Mouse (Mus musculus) testis, adult 2 months (tissue): ENCODE measurements around the gene Coasy. TPM values are rescaled to one million over a fixed set of nuclear protein-coding genes. Genes with fewer than 3 reads are reported as not detected.
A peak's percentile ranks its signal among the peaks of the same experiment; 100 is the strongest.

ENCODE experiments used
- H3K27ac ChIP-seq: fragments of 200-500 bp; 2 replicates; pipeline ENCODE4 v1.5.1; 2012; ENCODE audit warnings: low read depth, low read length; ENCODE audit not compliant: control insufficient read depth, insufficient read depth
- H3K27me3 ChIP-seq: fragments of 200-500 bp; 2 replicates; pipeline ENCODE4 v1.6.1; 2012; ENCODE audit warnings: mild to moderate bottlenecking, low read length, moderate library complexity; ENCODE audit not compliant: control insufficient read depth, insufficient read depth
- H3K36me3 ChIP-seq: fragments of 200-500 bp; 2 replicates; pipeline ENCODE4 v1.6.1; 2012; ENCODE audit warnings: mild to moderate bottlenecking, low read length; ENCODE audit not compliant: control insufficient read depth, insufficient read depth
- H3K4me1 ChIP-seq: fragments of 200-500 bp; 2 replicates; pipeline ENCODE4 v1.6.1; 2012; ENCODE audit warnings: low read length; ENCODE audit not compliant: control insufficient read depth, insufficient read depth
- H3K4me3 ChIP-seq: fragments of 200-500 bp; 2 replicates; pipeline ENCODE4 v1.5.1; 2012; ENCODE audit warnings: low read depth, mild to moderate bottlenecking, low read length, moderate library complexity, mixed read lengths; ENCODE audit not compliant: control insufficient read depth
- CTCF ChIP-seq: fragments of 200-500 bp; IDR thresholded peaks from 2 replicates; pipeline ENCODE4 v1.5.1; 2012; ENCODE audit warnings: low read depth, mild to moderate bottlenecking, inconsistent platforms, low read length, moderate library complexity; ENCODE audit not compliant: control insufficient read depth, insufficient read depth, insufficient replicate concordance
- POLR2A ChIP-seq: fragments of 200-500 bp; IDR thresholded peaks from 2 replicates; pipeline ENCODE4 v1.6.1; 2012; ENCODE audit warnings: low read depth, mild to moderate bottlenecking, inconsistent platforms, low read length, moderate library complexity; ENCODE audit not compliant: control insufficient read depth
- polyA plus RNA-seq: library from polyadenylated mRNA; depleted of rRNA; stranded (reverse); fragments of >200 nt; gene quantifications from 2 replicates; pipeline ENCODE4 v1.2.3, GENCODE M21; 2012

The Coasy gene
- polyA plus RNA-seq, 1 experiment: 21.0 TPM

- no peak for TF ChIP-seq POLR2A
- TF ChIP-seq CTCF: no peak
- peaks cover 2% of the 10 kb centered on the region; the same call in 1 of the 2 replicates for H3K36me3 ChIP-seq
- H3K27me3 ChIP-seq: no peaks in the 10 kb centered on the region
- no peak overlapping the region for H3K4me3 ChIP-seq
- no peaks in the 10 kb centered on the region for H3K4me1 ChIP-seq
- H3K27ac ChIP-seq: no peak overlapping the region
Measured at GRCm38 (mm10) chr11:101047502-101047901, 34.9 kb upstream of the Coasy start.

- no peaks in the 10 kb centered on the region; the same call in 1 of the 2 replicates for H3K36me3 ChIP-seq
- H3K4me3 ChIP-seq: no peak overlapping the region
- TF ChIP-seq CTCF (no peak), POLR2A (no peak)
- no peaks in the 10 kb centered on the region for H3K4me1 ChIP-seq
- no peak overlapping the region for H3K27ac ChIP-seq
- no peaks in the 10 kb centered on the region for H3K27me3 ChIP-seq
Measured at GRCm38 (mm10) chr11:101050359-101050758, 32.0 kb upstream of the Coasy start.

GRCm38 (mm10) chr11:101051051-101051493, 31.3 kb upstream of the Coasy start:
- Histone ChIP-seq H3K36me3 (no peaks in the 10 kb centered on the region; the same call in 1 of the 2 replicates), H3K27me3 (no peaks in the 10 kb centered on the region), H3K27ac (no peak overlapping the region), H3K4me3 (no peak overlapping the region), H3K4me1 (no peaks in the 10 kb centered on the region)
- TF ChIP-seq CTCF: no peak
- TF ChIP-seq POLR2A: no peak

GRCm38 (mm10) chr11:101051617-101052016, 30.7 kb upstream of the Coasy start:
- H3K36me3 ChIP-seq: no peaks in the 10 kb centered on the region
- TF ChIP-seq CTCF: no peak
- TF ChIP-seq POLR2A: no peak
- H3K27ac ChIP-seq: no peak overlapping the region
- peaks cover 1% of the 10 kb centered on the region for H3K4me1 ChIP-seq
- no peak overlapping the region for H3K4me3 ChIP-seq
- no peaks in the 10 kb centered on the region for H3K27me3 ChIP-seq

- H3K4me1 ChIP-seq: peaks cover 3% of the 10 kb centered on the region
- H3K27me3 ChIP-seq: no peaks in the 10 kb centered on the region
- peak overlapping the region; percentile 16; the same call in 1 of the 2 replicates for H3K27ac ChIP-seq
- TF ChIP-seq CTCF (no peak), POLR2A (no peak)
- H3K36me3 ChIP-seq: no peaks in the 10 kb centered on the region
- H3K4me3 ChIP-seq: no peak overlapping the region
Measured at GRCm38 (mm10) chr11:101052751-101053473, 29.5 kb upstream of the Coasy start.

GRCm38 (mm10) chr11:101053974-101054373, 28.4 kb upstream of the Coasy start:
- Histone ChIP-seq H3K4me3 (no peak overlapping the region), H3K27ac (no peak overlapping the region), H3K36me3 (no peaks in the 10 kb centered on the region), H3K4me1 (peaks cover 8% of the 10 kb centered on the region), H3K27me3 (no peaks in the 10 kb centered on the region)
- no peak for TF ChIP-seq POLR2A
- TF ChIP-seq CTCF: peak; percentile 52; the same call in 1 of the 2 replicates

- no peaks in the 10 kb centered on the region for H3K36me3 ChIP-seq
- H3K27me3 ChIP-seq: no peaks in the 10 kb centered on the region
- peaks cover 10% of the 10 kb centered on the region for H3K4me1 ChIP-seq
- H3K27ac ChIP-seq: no peak overlapping the region
- TF ChIP-seq CTCF (no peak), POLR2A (no peak)
- no peak overlapping the region for H3K4me3 ChIP-seq
Measured at GRCm38 (mm10) chr11:101055418-101055817, 26.9 kb upstream of the Coasy start.
